Mouse (Mus musculus) erythroblast, embryonic 14.5 days (primary cell): ENCODE data around the gene Osmr. TPM values are rescaled to one million over a fixed set of nuclear protein-coding genes. Genes with fewer than 3 reads are reported as not detected.

Experiments
- H3K27me3 ChIP-seq: 2 replicates; pipeline ENCODE4 v1.6.1; 2012; ENCODE audit warnings: inconsistent platforms; ENCODE audit not compliant: control insufficient read depth
- H3K36me3 ChIP-seq: 2 replicates; pipeline ENCODE4 v1.6.1; 2012; ENCODE audit warnings: mild to moderate bottlenecking, inconsistent platforms; ENCODE audit not compliant: control insufficient read depth
- H3K4me1 ChIP-seq: 2 replicates; pipeline ENCODE4 v1.6.1; 2012; ENCODE audit warnings: inconsistent platforms; ENCODE audit not compliant: control insufficient read depth
- H3K4me3 ChIP-seq: replicated peaks from 2 replicates; pipeline ENCODE3; 2012; ENCODE audit warnings: moderate library complexity, mild to moderate bottlenecking, inconsistent platforms
- H3K9me3 ChIP-seq: 2 replicates; pipeline ENCODE4 v1.6.1; 2012; ENCODE audit warnings: low read length, inconsistent platforms, mixed read lengths; ENCODE audit not compliant: control insufficient read depth
- GATA1 ChIP-seq: IDR thresholded peaks from 2 replicates; pipeline ENCODE4 v1.6.1; 2012; ENCODE audit warnings: low read length, inconsistent platforms, mixed read lengths
- TAL1 ChIP-seq: IDR thresholded peaks from 3 replicates; pipeline ENCODE4 v1.6.1; 2012; ENCODE audit warnings: low read length, inconsistent platforms, mixed read lengths
- polyA plus RNA-seq: library from polyadenylated mRNA; stranded (reverse); fragments of >175 nt; gene quantifications from 2 replicates; pipeline ENCODE4 v1.2.3, GENCODE M21; 2012

Gene Osmr
- not detected in 2 replicates for polyA plus RNA-seq

DNA sequence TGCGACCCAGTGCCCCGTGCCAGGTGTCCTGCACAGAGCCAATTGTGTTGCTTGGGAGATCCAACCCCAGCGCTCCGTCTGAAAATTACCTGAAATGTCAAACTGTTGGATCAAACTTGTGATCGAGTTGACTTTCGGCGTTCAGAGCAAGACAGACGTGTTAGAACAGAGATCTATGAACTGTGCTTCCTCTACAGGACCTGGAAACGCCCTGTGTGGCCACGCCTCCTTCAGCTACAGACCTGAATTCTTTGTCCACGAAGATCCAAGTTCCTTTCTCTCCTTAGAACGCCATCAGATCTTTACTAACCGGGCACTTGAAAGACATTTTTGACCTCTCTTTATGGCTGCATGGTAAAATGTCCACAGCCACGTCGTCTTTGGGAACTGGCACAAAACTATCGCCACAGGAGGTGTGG lies at the start of gene Osmr:
Gene Osmr (minus strand): TSS at position 369 of the 419 bp plus-strand sequence.
- Histone ChIP-seq H3K9me3 (no peaks in the 10 kb centered on the region; the same call in 1 of the 2 replicates), H3K27me3 (peaks cover 37% of the 10 kb centered on the region), H3K4me3 (no peak within 1 kb of the TSS), H3K4me1 (no peaks in the 10 kb centered on the region), H3K36me3 (no peaks in the 10 kb centered on the region)
- no peak for TF ChIP-seq TAL1
- TF ChIP-seq GATA1 = no peak

DNA sequence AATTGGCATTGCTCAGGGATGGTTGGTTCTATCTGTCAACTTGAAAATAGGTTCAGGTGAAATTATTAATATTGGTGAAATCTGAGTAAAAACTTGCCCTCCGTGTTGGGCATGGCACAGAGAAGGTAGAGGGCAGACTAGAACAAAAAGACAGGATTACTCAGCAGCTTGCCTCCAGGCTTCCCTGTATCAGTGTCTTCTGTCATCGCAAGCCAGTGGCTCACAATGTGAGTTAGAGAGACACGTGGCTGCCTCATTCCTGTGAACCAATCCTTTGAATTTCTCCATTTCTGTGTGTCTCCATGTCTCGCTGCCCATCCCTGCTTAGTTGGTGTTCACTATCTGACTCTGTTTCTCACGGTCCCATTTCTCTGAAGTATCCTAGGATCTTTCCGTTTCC lies 44.6 kb upstream of the Osmr start:
- Histone ChIP-seq H3K4me1 (no peaks in the 10 kb centered on the region), H3K4me3 (no peak overlapping the region), H3K27me3 (no peaks in the 10 kb centered on the region), H3K36me3 (no peaks in the 10 kb centered on the region), H3K9me3 (no peaks in the 10 kb centered on the region)
- TF ChIP-seq GATA1 (no peak), TAL1 (no peak)

DNA sequence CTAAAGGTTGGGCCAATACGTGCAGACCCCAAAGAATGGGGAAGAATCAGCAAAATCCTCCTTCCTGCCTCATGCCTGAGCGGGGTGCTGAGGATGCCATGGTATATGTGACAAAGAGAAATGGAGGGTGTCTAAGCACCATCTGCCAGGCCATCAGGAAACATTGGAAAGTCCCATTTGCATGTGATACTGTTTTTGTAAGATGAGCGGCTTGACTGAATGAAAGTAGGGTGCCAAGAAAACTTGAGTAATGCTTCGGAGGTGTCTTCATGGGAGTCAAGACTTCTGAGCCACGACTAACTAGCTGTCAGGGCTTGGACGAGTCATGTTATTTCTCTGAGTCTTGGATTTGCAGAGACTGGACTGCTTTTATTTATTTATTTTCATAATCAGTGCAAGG lies 39.4 kb upstream of the Osmr start:
- peaks cover 2% of the 10 kb centered on the region; the same call in 1 of the 2 replicates for H3K27me3 ChIP-seq
- TF ChIP-seq TAL1 = no peak
- TF ChIP-seq GATA1 = no peak
- H3K4me1 ChIP-seq = no peaks in the 10 kb centered on the region
- no peaks in the 10 kb centered on the region for H3K36me3 ChIP-seq
- H3K9me3 ChIP-seq = no peaks in the 10 kb centered on the region
- no peak overlapping the region for H3K4me3 ChIP-seq

DNA sequence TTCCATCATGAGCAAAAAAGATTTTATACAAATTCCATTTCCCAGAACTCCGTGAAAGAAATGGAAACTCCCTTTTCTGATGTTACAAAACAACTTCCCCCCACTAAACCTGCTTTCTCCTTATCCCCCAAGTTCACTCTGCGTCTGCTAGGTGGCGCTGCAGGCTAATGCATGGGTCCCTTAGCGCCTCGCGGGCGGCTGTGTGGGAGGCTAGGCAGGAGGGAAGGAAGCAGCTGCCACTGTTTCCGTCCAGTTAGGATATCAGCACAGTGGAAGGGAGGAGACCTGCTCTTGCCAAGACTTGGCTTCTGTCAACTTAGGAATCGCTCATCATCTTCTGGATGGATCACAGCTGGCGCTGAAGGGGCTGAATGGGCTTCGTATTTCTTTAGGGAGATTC lies 34.9 kb upstream of the Osmr start:
- H3K36me3 ChIP-seq = no peaks in the 10 kb centered on the region
- no peaks in the 10 kb centered on the region for H3K9me3 ChIP-seq
- no peaks in the 10 kb centered on the region for H3K4me1 ChIP-seq
- H3K4me3 ChIP-seq = no peak overlapping the region
- peaks cover 2% of the 10 kb centered on the region; the same call in 1 of the 2 replicates for H3K27me3 ChIP-seq
- TF ChIP-seq GATA1 = no peak
- TF ChIP-seq TAL1 = no peak

DNA sequence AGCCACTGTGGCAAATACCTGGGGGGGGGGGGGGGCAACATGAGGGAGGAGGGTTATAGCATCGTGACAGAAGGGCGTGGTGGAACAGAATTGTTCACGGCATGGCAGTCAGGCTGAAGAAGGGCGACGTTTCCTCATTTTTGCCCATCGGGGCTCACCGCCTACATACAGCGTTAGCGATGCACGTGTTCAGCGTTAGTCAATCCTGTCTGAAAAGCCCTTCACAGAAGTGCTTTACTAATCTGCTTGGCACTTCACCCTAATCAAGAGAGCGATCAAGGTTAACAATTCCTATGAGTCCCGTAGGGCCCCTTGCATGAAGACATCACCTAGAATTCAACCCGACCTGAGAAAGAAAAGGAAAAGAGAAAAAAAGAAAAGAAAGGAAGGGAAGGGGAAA lies 34.3 kb upstream of the Osmr start:
- no peak for TF ChIP-seq TAL1
- no peak for TF ChIP-seq GATA1
- Histone ChIP-seq H3K36me3 (no peaks in the 10 kb centered on the region), H3K4me3 (no peak overlapping the region), H3K9me3 (no peaks in the 10 kb centered on the region), H3K4me1 (no peaks in the 10 kb centered on the region), H3K27me3 (peaks cover 2% of the 10 kb centered on the region; the same call in 1 of the 2 replicates)

DNA sequence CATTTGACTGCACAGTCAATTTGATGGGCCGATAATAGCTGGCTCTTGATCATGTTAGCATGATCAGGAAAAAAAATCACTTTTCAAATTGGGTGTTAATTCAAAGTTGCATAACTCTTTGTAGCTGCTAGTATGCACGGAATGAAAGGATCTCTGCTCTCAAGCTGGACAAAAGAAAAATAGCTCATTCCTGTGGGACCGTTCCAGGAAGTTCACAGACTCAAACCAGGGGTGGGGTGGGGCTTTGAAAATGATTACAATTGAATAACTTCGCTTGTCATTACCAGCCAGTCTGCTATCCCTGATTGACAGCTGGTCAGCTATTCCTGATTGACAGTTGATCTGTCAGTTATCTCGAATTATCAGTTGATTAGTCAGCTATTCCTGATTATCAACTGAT lies 33.8 kb upstream of the Osmr start:
- no peak overlapping the region for H3K4me3 ChIP-seq
- no peak for TF ChIP-seq TAL1
- TF ChIP-seq GATA1 = no peak
- no peaks in the 10 kb centered on the region for H3K4me1 ChIP-seq
- H3K36me3 ChIP-seq = no peaks in the 10 kb centered on the region
- H3K27me3 ChIP-seq = peaks cover 2% of the 10 kb centered on the region; the same call in 1 of the 2 replicates
- H3K9me3 ChIP-seq = no peaks in the 10 kb centered on the region

DNA sequence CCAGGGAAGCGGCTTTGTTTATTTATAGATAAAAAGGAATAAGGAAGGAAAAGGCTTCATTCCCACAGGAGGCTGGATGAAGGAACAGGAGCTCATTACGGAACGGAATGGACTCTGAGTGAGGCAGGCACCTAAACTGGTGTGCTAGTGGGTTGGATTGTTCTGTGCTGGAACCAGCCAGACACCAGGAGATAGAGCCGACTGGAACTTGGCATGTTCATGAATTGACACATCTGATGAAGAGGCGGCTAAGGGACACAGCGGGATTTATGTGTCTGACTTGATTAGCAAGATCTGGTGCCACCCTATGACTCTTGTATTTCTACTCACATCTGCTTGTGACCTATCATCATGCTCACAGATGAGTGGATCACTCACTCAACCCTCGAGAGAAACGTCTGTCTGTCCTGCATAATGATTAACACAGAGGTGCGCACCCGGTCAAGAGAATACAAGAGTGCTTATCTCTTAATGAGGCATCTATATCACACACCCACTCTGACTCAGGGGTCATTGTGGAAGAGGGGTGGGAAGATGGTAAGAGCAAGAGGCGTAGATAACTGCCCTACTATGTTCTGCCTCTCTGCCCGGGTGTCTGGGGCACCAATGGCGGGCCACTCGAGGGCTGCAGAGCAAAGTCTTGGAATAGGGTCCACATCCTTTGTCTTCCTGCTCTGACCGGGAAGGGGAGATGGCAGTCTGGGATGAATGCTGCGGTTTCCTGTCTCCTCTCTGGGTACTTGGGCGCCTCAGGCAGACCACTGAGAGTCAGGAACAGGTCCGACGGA lies 31.7 kb upstream of the Osmr start:
- no peak for TF ChIP-seq TAL1
- no peak for TF ChIP-seq GATA1
- H3K27me3 ChIP-seq = peaks cover 2% of the 10 kb centered on the region; the same call in 1 of the 2 replicates
- H3K9me3 ChIP-seq = no peaks in the 10 kb centered on the region
- H3K4me3 ChIP-seq = no peak overlapping the region
- H3K36me3 ChIP-seq = no peaks in the 10 kb centered on the region
- no peaks in the 10 kb centered on the region for H3K4me1 ChIP-seq

DNA sequence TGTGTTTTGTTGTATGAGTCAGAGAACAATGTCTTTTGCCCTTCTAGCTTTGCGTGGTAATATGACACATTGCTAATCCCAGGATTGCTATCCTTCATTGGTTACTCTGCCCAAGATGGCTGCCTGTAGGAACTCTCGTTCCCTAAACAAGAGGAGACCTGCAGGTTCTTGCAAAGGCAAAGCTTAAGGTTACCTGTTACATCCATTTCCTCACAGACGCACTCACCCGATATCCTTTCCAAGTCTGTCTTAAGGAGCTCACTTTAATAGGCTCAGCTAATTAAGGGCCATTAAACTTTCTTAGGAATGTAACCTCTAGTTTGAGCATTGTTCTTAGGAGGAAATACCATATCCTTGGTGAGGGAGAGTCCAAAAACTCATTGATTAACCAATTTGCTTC lies 31.0 kb upstream of the Osmr start:
- peaks cover 2% of the 10 kb centered on the region; the same call in 1 of the 2 replicates for H3K27me3 ChIP-seq
- TF ChIP-seq TAL1 = no peak
- no peak for TF ChIP-seq GATA1
- no peaks in the 10 kb centered on the region for H3K9me3 ChIP-seq
- H3K36me3 ChIP-seq = no peaks in the 10 kb centered on the region
- no peaks in the 10 kb centered on the region for H3K4me1 ChIP-seq
- H3K4me3 ChIP-seq = no peak overlapping the region

DNA sequence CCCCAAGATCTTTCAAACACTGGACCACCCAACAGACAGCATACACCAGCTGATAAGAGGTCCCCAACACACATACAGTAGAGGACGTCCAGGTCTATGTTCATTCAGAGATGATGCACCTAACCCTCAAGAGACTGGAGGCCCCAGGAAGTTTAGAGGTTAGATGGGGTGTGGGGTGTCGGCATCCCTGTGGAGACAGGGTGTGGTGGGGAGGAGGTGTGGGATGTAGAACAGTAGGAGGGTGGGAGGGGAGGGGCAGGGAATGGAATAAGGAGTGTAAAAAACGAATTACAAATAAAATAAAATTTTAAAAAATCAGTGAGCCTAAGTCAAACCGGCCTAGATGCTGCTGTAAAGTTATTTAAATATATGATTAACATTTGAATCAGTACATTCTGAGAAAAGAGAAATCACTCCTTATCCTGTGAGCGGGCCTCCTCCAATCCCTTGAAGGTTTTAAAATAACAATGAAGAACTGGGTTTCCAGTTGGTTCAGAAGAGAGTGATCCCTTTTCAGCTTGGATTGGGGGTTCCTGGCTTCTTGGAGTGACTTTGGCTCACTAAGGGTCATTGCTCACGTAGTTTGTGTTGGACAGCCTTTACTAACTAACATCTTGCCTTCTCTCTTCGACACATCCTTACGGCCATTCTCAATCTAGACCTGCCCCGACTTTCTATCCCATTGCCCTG lies 28.7 kb upstream of the Osmr start:
- Histone ChIP-seq H3K9me3 (no peaks in the 10 kb centered on the region), H3K36me3 (no peaks in the 10 kb centered on the region), H3K4me1 (no peaks in the 10 kb centered on the region), H3K27me3 (no peaks in the 10 kb centered on the region), H3K4me3 (no peak overlapping the region)
- no peak for TF ChIP-seq TAL1
- no peak for TF ChIP-seq GATA1
